7 mouse cellular contexts compared by ENCODE assay signal in the genomic region with DNA sequence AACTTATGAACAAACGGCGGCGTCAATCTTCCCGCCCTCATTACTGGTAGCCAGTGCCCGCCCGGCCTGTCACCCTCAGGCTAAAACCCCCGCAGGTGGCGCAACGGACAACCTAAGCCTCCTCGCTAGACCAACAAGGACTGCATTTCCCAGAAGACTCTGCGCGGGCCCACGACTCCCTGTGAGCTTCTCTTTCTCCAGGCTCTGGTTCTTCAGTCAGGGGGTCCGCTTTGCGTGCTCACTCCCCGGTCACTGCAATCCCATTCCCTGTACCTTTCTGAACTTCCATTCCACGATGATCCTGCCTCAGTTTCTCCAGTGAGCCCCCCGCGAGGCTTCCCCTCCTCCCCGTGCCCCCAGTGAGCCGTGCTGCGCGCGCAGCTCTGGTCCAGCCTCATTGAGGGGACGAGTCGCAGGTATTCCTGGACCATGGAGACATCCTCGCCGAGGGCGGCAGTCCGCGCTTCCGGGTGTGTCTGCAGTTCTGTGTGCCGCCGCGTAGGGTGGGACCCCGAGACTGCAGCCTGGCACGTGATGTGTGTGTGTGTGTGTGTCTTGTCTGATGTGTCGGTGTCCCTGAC. TPM values are rescaled to one million over a fixed set of nuclear protein-coding genes. Genes with fewer than 3 reads are reported as not detected.
DNase-seq lines count a peak whose midpoint lies in the region; ATAC-seq and TF ChIP-seq lines count a peak whose summit lies in the region.

Lmtk3 (plus strand) TSS at position 228 of the 581 bp plus-strand sequence.

- peaks cover 61% of the 10 kb centered on the region for H3K4me1 ChIP-seq in forebrain, embryonic 10.5 days
- H3K4me1 ChIP-seq in hindbrain, postnatal 0 days (ENCODE audit: insufficient read depth, low read length) = peaks cover 6% of the 10 kb centered on the region; the same call in 1 of the 2 replicates
- H3K4me1 ChIP-seq in spleen, adult 2 months (ENCODE audit: control insufficient read depth, insufficient read depth, insufficient read length) = peaks cover 17% of the 10 kb centered on the region

- no peak for TF ChIP-seq CTCF in Patski (IDR thresholded peaks at IDR 0.05)
- TF ChIP-seq CTCF in brain, embryonic 14.5 days (IDR thresholded peaks at IDR 0.05; ENCODE audit: borderline replicate concordance, extremely low read depth, insufficient read depth, insufficient read length) = peak; percentile 23; the same call in 1 of the 2 replicates
- peak; percentile 45 for TF ChIP-seq CTCF in hindbrain, postnatal 0 days (IDR thresholded peaks at IDR 0.05; ENCODE audit: low read depth)
- no peak for TF ChIP-seq CTCF in spleen, adult 2 months (IDR thresholded peaks at IDR 0.05; ENCODE audit: extremely low read depth, insufficient read depth, insufficient read length, insufficient replicate concordance)

- TF ChIP-seq POLR2A in brain, embryonic 14.5 days (IDR thresholded peaks at IDR 0.05; ENCODE audit: borderline replicate concordance, extremely low read depth, insufficient read depth, insufficient read length, poor library complexity, severe bottlenecking) = 0 out of 2 replicates have a peak, but pooled peaks have one; percentile 19
- no peak for TF ChIP-seq POLR2A in spleen, adult 2 months (IDR thresholded peaks at IDR 0.05; ENCODE audit: low read depth, low read length)

- H3K9ac ChIP-seq in hindbrain, postnatal 0 days (replicated peaks; ENCODE audit: low read length) = peak within 1 kb of the TSS; percentile 90

- intact Hi-C loops in left cerebral cortex, postnatal 25 days (cut with DNase I) = loop anchor here (2.0 kb wide), 1 partner anchor 17 kb away; no protein-coding TSS in a partner anchor

- no peak for ATAC-seq in Patski
- ATAC-seq in hindbrain, postnatal 0 days = peak; percentile 44
- peak; percentile 77 for ATAC-seq in megakaryocyte progenitor cell, adult 5-6 weeks (replicated peaks; ENCODE audit: poor library complexity)

- under 1% methylated on average over 38 of the region's 38 CpGs for WGBS in forebrain, embryonic 10.5 days
- WGBS in hindbrain, postnatal 0 days = 1% methylated on average over 38 of the region's 38 CpGs
- 1% methylated on average over 38 of the region's 38 CpGs for WGBS in spleen, adult 2 months

- POLR2A ChIA-PET in Patski (lab: Charles Lee) = no interaction called here

- no peaks in the 10 kb centered on the region for H3K27me3 ChIP-seq in Patski
- peaks cover 66% of the 10 kb centered on the region for H3K27me3 ChIP-seq in forebrain, embryonic 10.5 days (ENCODE audit: poor library complexity, severe bottlenecking)
- no peaks in the 10 kb centered on the region for H3K27me3 ChIP-seq in hindbrain, postnatal 0 days (ENCODE audit: insufficient read depth, low read length)
- peaks cover 12% of the 10 kb centered on the region for H3K27me3 ChIP-seq in spleen, adult 2 months (ENCODE audit: control insufficient read depth, insufficient read depth, low read length)

- CTCF ChIA-PET in Patski (lab: Charles Lee) = interaction anchor here (1.2 to 1.6 kb wide), 2 partner anchors 30 to 44 kb away, joined by 3 to 5 read pairs; no protein-coding TSS in a partner anchor

- H3K9me3 ChIP-seq in forebrain, embryonic 10.5 days = no peaks in the 10 kb centered on the region; the same call in 1 of the 2 replicates
- no peaks in the 10 kb centered on the region for H3K9me3 ChIP-seq in hindbrain, postnatal 0 days (ENCODE audit: low read length)

- DNase-seq in Patski (ENCODE audit: low read depth, low spot score) = no peak
- peak; percentile 89 for DNase-seq in brain, embryonic 14.5 days (ENCODE audit: low read depth)
- DNase-seq in forebrain, embryonic 10.5 days (ENCODE audit: extremely low spot score, low spot score) = peak; percentile 81
- peak; percentile 85 for DNase-seq in hindbrain, postnatal 0 days (ENCODE audit: low spot score)
- DNase-seq in left cerebral cortex, postnatal 25 days (ENCODE audit: low spot score in 2 of 2) = peak; percentile 84 to 89
- DNase-seq in spleen, adult 2 months (ENCODE audit: low read depth in 1 of 2, low spot score in 2 of 2) = peak in 1 of 2 experiments; percentile 67

- H3K36me3 ChIP-seq in forebrain, embryonic 10.5 days (replicated peaks) = peaks cover 15% of the 10 kb centered on the region
- peaks cover 8% of the 10 kb centered on the region; the same call in 1 of the 2 replicates for H3K36me3 ChIP-seq in hindbrain, postnatal 0 days (ENCODE audit: insufficient read depth, low read length)
- H3K36me3 ChIP-seq in spleen, adult 2 months (ENCODE audit: control insufficient read depth, insufficient read depth, low read length) = no peaks in the 10 kb centered on the region

- H3K27ac ChIP-seq in forebrain, embryonic 10.5 days = peak within 1 kb of the TSS; percentile 94
- H3K27ac ChIP-seq in hindbrain, postnatal 0 days = peak within 1 kb of the TSS; percentile 98
- H3K27ac ChIP-seq in spleen, adult 2 months (ENCODE audit: insufficient read depth, low read length) = no peak within 1 kb of the TSS

- in situ Hi-C loops in Patski (cut with MboI; ENCODE audit: low pct_unique_long_range_greater_than_20kb) = no loop called here

- H3K4me2 ChIP-seq in hindbrain, postnatal 0 days (ENCODE audit: low read depth, low read length) = peak within 1 kb of the TSS; percentile 86

- H3K4me3 ChIP-seq in forebrain, embryonic 10.5 days = peak within 1 kb of the TSS; percentile 95
- H3K4me3 ChIP-seq in hindbrain, postnatal 0 days (ENCODE audit: low read length) = peak within 1 kb of the TSS; percentile 93
- H3K4me3 ChIP-seq in spleen, adult 2 months (ENCODE audit: extremely low read depth, insufficient read depth, insufficient read length) = peak within 1 kb of the TSS; percentile 65

RNA-seq across cellular contexts. Expression of gene Lmtk3, which starts in this region (rescaled TPM):
- 12.0 TPM for polyA plus RNA-seq in Patski (2021)
- 328 and 336 TPM in 2 replicates for polyA plus RNA-seq in brain, embryonic 14.5 days (2012; rRNA removed)
- 1.7 and 2.7 TPM in 2 replicates for polyA plus RNA-seq in forebrain, embryonic 10.5 days (2016; fragmentation: Nextera tagmentation; extraction: Ambion mirVana)
- 125 and 133 TPM in 2 replicates for total RNA-seq in hindbrain, postnatal 0 days (2014; rRNA removed)
- polyA plus RNA-seq in hindbrain, postnatal 0 days (2015; fragmentation: Nextera tagmentation; extraction: Ambion mirVana) = 13.6 and 13.9 TPM in 2 replicates
- 100 to 1,000 TPM; 220 to 235 TPM for total RNA-seq in left cerebral cortex, postnatal 25 days (2021)
- 0.07 TPM in 2 replicates for total RNA-seq in megakaryocyte progenitor cell, adult 5-6 weeks (2015)
- total RNA-seq in megakaryocyte progenitor cell, adult 5-6 weeks (2017) = not detected in 2 replicates
- polyA plus RNA-seq in spleen, adult 2 months (2012; rRNA removed) = 3.6 and 3.7 TPM in 2 replicates

Comparison
In these comparisons a context has a peak if more than half of its experiments do, and no peak if none do; other contexts are left out.
1. RNA of gene Lmtk3 (total RNA-seq): 220 to 235 TPM in left cerebral cortex, postnatal 25 days and 125 to 133 TPM in hindbrain, postnatal 0 days; 0.07 TPM in megakaryocyte progenitor cell, adult 5-6 weeks; every median in the first group is over 100 times any median in the second.
2. RNA of gene Lmtk3 (polyA plus RNA-seq): 328 to 336 TPM in brain, embryonic 14.5 days; 13.6 to 13.9 TPM in hindbrain, postnatal 0 days, 12.0 TPM in Patski (single experiment), 3.6 to 3.7 TPM in spleen, adult 2 months and 1.7 to 2.7 TPM in forebrain, embryonic 10.5 days; every median in the first group is over 10 times any median in the second.
3. Peak in ATAC-seq in megakaryocyte progenitor cell, adult 5-6 weeks; RNA of the gene not detected or under 1 TPM.
4. CTCF ChIP-seq: peak in brain, embryonic 14.5 days (single experiment) and hindbrain, postnatal 0 days (single experiment); none in Patski (single experiment) and spleen, adult 2 months (single experiment).
5. Peak in every context shown above with its lines, with median percentiles within 50 percentile points of each other: H3K4me3 ChIP-seq.